Mouse (Mus musculus) liver, adult 2 months (tissue): ENCODE measurements around the gene Ear1. TPM values are rescaled to one million over a fixed set of nuclear protein-coding genes. Genes with fewer than 3 reads are reported as not detected.
"Not testable (repeated sequence)": the region's sequence is repeated elsewhere in the genome, so short reads cannot be mapped to it uniquely, and the experiment has no call there.

Source experiments
- DNase-seq: peaks from one replicate; pipeline ENCODE4 v3.0.0-alpha.2; 2011; ENCODE audit warnings: low read depth, low spot score; ENCODE audit errors: extremely low read depth
- H3K27ac ChIP-seq: fragments of 200-500 bp; replicated peaks from 2 replicates; pipeline ENCODE4 v1.5.1; 2012; ENCODE audit warnings: low read depth, mild to moderate bottlenecking, control low read depth, inconsistent platforms, low read length; ENCODE audit not compliant: insufficient read depth
- H3K27me3 ChIP-seq: fragments of 200-500 bp; 2 replicates; pipeline ENCODE4 v1.6.1; 2012; ENCODE audit warnings: mild to moderate bottlenecking, moderate library complexity, low read length, inconsistent platforms; ENCODE audit not compliant: control insufficient read depth, insufficient read depth
- H3K36me3 ChIP-seq: fragments of 200-500 bp; 2 replicates; pipeline ENCODE4 v1.6.1; 2012; ENCODE audit warnings: low read length, inconsistent platforms; ENCODE audit not compliant: control insufficient read depth, insufficient read depth
- H3K4me1 ChIP-seq: fragments of 200-500 bp; 2 replicates; pipeline ENCODE4 v1.6.1; 2011; ENCODE audit warnings: low read length; ENCODE audit not compliant: control insufficient read depth, insufficient read depth
- H3K4me3 ChIP-seq: fragments of 200-500 bp; 2 replicates; pipeline ENCODE4 v1.5.1; 2011; ENCODE audit warnings: low read depth, mild to moderate bottlenecking, control low read depth, low read length, moderate library complexity; ENCODE audit not compliant: insufficient read depth
- H3K79me2 ChIP-seq: fragments of 200-500 bp; 2 replicates; pipeline ENCODE4 v1.6.1; 2012; ENCODE audit warnings: inconsistent platforms, mild to moderate bottlenecking, low read length, moderate library complexity; ENCODE audit not compliant: control insufficient read depth, insufficient read depth
- H3K9ac ChIP-seq: fragments of 200-500 bp; 2 replicates; pipeline ENCODE4 v1.6.1; 2012; ENCODE audit warnings: low read depth, mild to moderate bottlenecking, control low read depth, inconsistent platforms, low read length
- WGBS: fragments of 180-500 bp; shearing (Covaris S2); methylation state at CpG from one replicate; pipeline ENCODE4 v1.1.7; 2018; 5-methylcytosine and 5-hydroxymethylcytosine counted together
- polyA plus RNA-seq: library from polyadenylated mRNA; depleted of rRNA; stranded (reverse); fragments of >200 nt; gene quantifications from 2 replicates; pipeline ENCODE4 v1.2.3, GENCODE M21; 2012
- total RNA-seq: library from RNA; depleted of rRNA; stranded (reverse); fragments of >200 nt; gene quantifications from 2 replicates; pipeline ENCODE4 v1.2.3, GENCODE M21; 2014

The Ear1 gene
- total and polyA plus RNA-seq, 2 experiments = 0.17 TPM; not detected in 1

DNA sequence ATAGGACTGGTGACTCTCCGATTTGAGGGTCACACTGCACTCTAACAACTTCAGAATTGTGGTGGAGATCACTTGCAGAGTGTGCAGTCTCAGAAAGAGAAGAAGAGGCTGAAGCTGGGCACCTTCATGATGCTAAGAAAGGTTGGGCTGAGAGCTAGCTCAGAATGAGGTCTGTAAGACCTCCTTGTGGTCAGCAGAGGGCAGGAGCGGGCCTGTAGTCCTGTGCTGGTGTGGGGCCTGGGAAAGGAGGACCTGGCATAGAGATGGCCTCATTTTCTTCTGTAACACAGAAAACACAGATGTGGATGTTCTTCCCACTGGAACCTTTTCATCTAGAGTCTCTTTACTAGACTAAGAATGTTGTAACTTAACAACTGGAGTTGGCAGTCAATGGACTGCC is 2.5 kb upstream of the Ear1 start:
- H3K27ac ChIP-seq, H3K4me3 ChIP-seq, H3K4me1 ChIP-seq, H3K27me3 ChIP-seq, DNase-seq, H3K36me3 ChIP-seq, H3K79me2 ChIP-seq, H3K9ac ChIP-seq: not testable (repeated sequence)
- 52% methylated on average over 1 of the region's 2 CpGs for WGBS

DNA sequence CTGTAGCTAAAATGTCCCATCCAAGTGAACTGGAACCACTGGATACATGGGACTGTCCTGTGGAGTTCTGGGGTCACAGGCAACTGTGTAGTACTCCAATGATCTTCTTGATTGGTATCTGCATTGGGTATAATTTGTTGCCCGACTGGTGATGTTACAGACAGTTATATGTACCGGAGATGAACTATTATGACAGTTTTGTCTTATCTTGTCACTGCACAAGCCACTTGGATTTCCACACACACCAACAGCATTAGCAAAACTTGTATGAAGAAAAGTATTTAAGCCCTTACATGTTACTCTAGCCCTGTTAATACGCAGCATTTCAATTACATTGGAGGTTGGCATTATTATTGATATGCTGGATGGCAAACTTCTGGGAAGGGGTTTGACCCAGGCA is 455 bp downstream of the Ear1 start:
- not testable (repeated sequence) for H3K27ac ChIP-seq, H3K79me2 ChIP-seq, H3K4me3 ChIP-seq, H3K27me3 ChIP-seq, H3K9ac ChIP-seq, H3K36me3 ChIP-seq, H3K4me1 ChIP-seq, DNase-seq
- WGBS = 88% methylated on average over 3 of the region's 3 CpGs

DNA sequence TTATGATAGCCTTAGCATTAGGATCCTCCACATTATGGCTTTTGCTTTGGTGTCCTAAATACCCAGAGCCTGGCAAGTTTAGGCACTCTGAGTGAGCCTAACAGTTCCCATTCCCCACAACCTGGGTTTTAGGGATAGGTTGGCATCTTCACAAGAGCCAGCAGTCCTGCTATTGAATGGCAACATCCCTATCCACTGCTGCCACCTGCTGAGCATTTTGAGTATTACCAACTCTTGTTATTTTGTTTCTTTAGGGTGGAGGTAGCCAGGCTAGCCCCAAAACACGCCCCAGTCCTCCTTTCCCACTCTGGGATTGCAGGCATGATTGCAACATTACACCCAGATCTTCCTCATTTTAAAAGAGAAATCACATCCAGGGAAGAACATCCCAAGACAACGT is 14.8 kb downstream of the Ear1 start:
- H3K9ac ChIP-seq, H3K4me3 ChIP-seq, H3K27me3 ChIP-seq, H3K27ac ChIP-seq, H3K79me2 ChIP-seq, H3K4me1 ChIP-seq, H3K36me3 ChIP-seq: not testable (repeated sequence)
- WGBS = 36% methylated on average over 2 of the region's 2 CpGs
- DNase-seq = peak; percentile 14

DNA sequence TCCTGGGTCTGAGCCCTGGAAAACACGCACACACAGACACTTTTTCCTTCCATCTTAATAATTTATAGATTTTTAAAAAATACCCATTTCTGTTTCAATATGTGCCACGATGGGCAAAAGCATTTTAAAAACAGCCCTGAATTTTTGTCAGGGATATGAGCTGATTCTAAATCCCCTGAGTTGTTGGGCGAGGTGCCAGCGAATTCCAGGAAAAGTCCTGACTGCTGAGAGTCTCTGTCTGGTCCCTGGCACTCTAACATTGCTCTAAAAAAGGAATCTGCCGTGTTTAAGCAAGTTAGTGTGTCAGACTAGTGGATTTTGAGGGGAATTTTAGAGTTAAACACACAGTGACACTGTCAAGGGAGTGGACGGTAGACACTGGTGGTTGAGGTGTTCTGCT is 15.9 kb downstream of the Ear1 start:
- 54% methylated on average over 5 of the region's 6 CpGs for WGBS
- H3K27me3 ChIP-seq, DNase-seq, H3K4me3 ChIP-seq, H3K36me3 ChIP-seq, H3K79me2 ChIP-seq, H3K9ac ChIP-seq, H3K27ac ChIP-seq, H3K4me1 ChIP-seq: not testable (repeated sequence)

DNA sequence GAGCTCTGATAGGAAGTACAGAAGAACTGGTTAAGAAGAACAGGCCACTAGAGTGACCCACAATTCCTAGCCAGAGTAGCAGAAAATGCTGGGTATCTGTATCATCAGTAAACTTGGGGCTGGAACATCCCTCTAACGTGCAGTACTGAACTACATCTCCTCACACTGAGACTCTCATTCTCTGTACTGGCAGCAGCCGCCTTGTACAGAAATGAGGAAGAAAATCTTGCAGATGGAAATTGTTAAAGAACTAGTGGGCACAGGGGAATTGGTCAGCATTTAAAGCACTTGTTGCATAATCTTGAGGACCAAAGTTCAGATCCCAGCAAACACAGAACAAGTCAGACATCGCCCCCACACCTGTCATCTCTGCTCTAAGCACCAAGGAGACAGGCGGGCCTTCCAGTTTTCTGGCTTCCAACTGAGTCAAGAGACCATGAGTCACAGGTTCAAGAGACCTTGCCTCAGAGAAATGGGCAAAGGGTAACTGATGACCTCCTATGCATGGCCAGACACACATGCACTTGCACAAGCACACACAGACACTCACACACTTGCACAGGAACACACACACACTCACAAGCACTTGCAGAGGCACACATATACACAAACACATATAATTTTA is 31.3 kb downstream of the Ear1 start:
- not testable (repeated sequence) for H3K36me3 ChIP-seq, H3K27me3 ChIP-seq, H3K79me2 ChIP-seq, H3K27ac ChIP-seq, H3K4me3 ChIP-seq, H3K9ac ChIP-seq, H3K4me1 ChIP-seq
- DNase-seq = peak; percentile 9
- WGBS = 40% methylated on average over 4 of the region's 4 CpGs

DNA sequence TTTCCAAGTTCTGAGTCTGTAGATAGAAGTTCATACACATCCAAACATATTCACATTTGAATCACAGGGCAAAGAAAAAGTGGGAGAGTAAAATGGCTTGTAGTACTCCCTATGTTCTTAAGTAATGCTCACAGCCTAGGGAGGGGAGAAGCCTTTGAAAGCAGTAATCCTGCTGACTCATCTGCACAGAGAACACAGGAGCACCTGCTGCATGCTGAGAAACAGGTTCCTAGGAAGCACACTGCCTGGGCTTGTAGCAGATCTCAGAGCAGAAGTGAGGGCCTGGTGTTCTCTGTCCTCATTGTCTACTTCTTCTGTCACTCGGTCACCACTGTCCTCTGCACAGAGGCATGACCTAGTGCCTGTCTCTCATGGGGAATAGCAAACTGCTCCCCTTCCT is 34.3 kb downstream of the Ear1 start:
- H3K4me1 ChIP-seq, H3K27me3 ChIP-seq, H3K9ac ChIP-seq, H3K79me2 ChIP-seq, H3K36me3 ChIP-seq, DNase-seq, H3K4me3 ChIP-seq, H3K27ac ChIP-seq: not testable (repeated sequence)
- 63% methylated on average over 1 of the region's 1 CpGs for WGBS

DNA sequence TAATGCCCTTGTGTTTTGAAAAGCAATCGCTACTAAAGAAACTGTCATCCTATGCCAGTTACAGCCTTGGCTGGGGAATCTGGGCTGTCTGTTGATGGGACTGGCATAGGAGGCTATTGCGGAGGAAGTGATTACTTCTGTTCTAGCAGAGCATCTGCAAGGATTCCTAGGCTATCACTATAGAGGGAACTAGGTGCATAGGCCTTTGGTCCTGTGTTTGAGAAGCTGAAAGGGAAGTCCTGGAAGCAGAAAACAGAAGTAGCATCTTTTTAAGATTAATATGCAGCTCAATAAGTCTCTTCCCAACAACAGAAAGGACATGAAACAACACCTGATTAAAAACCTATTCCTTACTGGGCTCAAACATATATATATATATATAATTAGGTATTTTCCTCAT is 40.0 kb downstream of the Ear1 start:
- not testable (repeated sequence) for H3K9ac ChIP-seq, H3K27me3 ChIP-seq, H3K79me2 ChIP-seq, H3K4me3 ChIP-seq, H3K4me1 ChIP-seq, H3K27ac ChIP-seq, H3K36me3 ChIP-seq, DNase-seq
- WGBS = 95% methylated on average over 2 of the region's 2 CpGs

DNA sequence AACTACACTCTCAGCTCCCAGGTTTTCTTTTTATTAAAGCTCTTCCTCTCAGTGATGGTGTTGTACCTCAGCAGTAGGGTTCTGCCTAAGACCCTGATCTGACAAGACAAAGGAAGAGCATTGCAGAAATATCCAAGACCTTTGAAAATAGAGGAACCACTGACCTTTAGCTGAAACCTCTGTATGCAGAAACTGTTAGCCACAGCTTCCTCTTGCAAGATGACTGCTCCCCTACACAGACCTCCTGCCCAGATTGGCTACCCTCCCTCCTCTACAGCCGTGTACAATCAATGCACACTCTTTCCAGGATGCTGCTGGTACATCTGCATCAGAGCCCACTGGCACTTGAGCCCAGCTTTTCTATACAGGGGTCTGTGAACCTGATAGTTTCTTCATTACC is 44.9 kb downstream of the Ear1 start:
- not testable (repeated sequence) for H3K27ac ChIP-seq, H3K27me3 ChIP-seq, H3K4me3 ChIP-seq, H3K9ac ChIP-seq, H3K79me2 ChIP-seq, H3K36me3 ChIP-seq, H3K4me1 ChIP-seq, DNase-seq
- WGBS = 31% methylated on average over 1 of the region's 1 CpGs

DNA sequence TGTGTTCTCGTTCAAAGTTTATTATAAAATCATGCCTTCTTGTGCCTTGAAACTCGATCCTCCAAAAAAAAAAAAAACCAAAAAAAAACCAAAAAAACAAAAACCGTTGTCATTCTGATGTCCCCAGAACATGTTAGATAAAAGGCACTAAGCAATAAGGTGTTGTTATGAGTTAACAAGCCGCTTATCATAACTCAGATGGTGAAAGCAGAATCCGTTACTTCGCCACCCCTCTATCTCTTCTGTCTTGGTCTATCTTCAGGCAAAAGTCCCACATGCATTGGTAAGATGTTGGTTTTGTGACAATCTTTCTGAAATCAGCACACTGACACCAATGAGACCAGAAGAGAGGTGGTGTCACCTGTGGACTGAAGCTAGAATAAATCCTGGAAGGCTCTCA is 51.1 kb downstream of the Ear1 start:
- not testable (repeated sequence) for H3K4me3 ChIP-seq, H3K27ac ChIP-seq, H3K27me3 ChIP-seq, H3K9ac ChIP-seq, H3K4me1 ChIP-seq, DNase-seq, H3K79me2 ChIP-seq, H3K36me3 ChIP-seq
- WGBS = 87% methylated on average over 6 of the region's 6 CpGs
